Mouse (Mus musculus) mesoderm, embryonic 11.5 days (tissue): ENCODE results near the gene Ptpn18.
"Not testable (repeated sequence)": the region's sequence is repeated elsewhere in the genome, so short reads cannot be mapped to it uniquely, and the experiment has no call there.

Source experiments
- DNase-seq: peaks from one replicate; pipeline ENCODE4 v3.0.0-alpha.2; 2012; ENCODE audit warnings: low read depth, low spot score

Ptpn18 gene

GRCm38 (mm10) chr1:34459284-34460060, at the start of gene Ptpn18:
Gene Ptpn18 (plus strand): TSS chr1:34459762.
- peak; percentile 90 for DNase-seq

- DNase-seq = no peak
Observed at GRCm38 (mm10) chr1:34428466-34428865, 31.1 kb upstream of the Ptpn18 start.

- DNase-seq = no peak
Observed at GRCm38 (mm10) chr1:34429281-34429680, 30.3 kb upstream of the Ptpn18 start.

GRCm38 (mm10) chr1:34430981-34431380, 28.6 kb upstream of the Ptpn18 start:
- DNase-seq = no peak

GRCm38 (mm10) chr1:34431431-34431830, 28.1 kb upstream of the Ptpn18 start:
- no peak for DNase-seq

GRCm38 (mm10) chr1:34432411-34432775, 27.2 kb upstream of the Ptpn18 start:
- no peak for DNase-seq

GRCm38 (mm10) chr1:34432776-34433481, 26.6 kb upstream of the Ptpn18 start:
- peak; percentile 64 for DNase-seq

GRCm38 (mm10) chr1:34433891-34434521, 25.6 kb upstream of the Ptpn18 start:
- peak; percentile 44 for DNase-seq

- peak; percentile 90 for DNase-seq
Observed at GRCm38 (mm10) chr1:34434660-34435160, 24.9 kb upstream of the Ptpn18 start.

GRCm38 (mm10) chr1:34435371-34436120, 24.0 kb upstream of the Ptpn18 start:
- no peak for DNase-seq

- no peak for DNase-seq
Observed at GRCm38 (mm10) chr1:34436374-34436773, 23.2 kb upstream of the Ptpn18 start.

- not testable (repeated sequence) for DNase-seq
Observed at GRCm38 (mm10) chr1:34437366-34437765, 22.2 kb upstream of the Ptpn18 start.

- DNase-seq = no peak
Observed at GRCm38 (mm10) chr1:34438381-34439051, 21.0 kb upstream of the Ptpn18 start.

GRCm38 (mm10) chr1:34439215-34439960, 20.2 kb upstream of the Ptpn18 start, which contains the start of the genes Ccdc115 and Imp4:
Gene Ccdc115 (minus strand): TSS chr1:34439672.
Gene Imp4 (plus strand): TSS chr1:34439851.
- DNase-seq = peak; percentile 99

- DNase-seq = no peak
Observed at GRCm38 (mm10) chr1:34439961-34440630, 19.5 kb upstream of the Ptpn18 start.

GRCm38 (mm10) chr1:34443124-34443523, 16.4 kb upstream of the Ptpn18 start:
- no peak for DNase-seq

GRCm38 (mm10) chr1:34458431-34458830, 1.1 kb upstream of the Ptpn18 start:
- DNase-seq = no peak

GRCm38 (mm10) chr1:34460061-34460441, 489 bp downstream of the Ptpn18 start:
- no peak for DNase-seq

GRCm38 (mm10) chr1:34462766-34463165, 3.2 kb downstream of the Ptpn18 start:
- peak; percentile 74 for DNase-seq
